Comparison of ENCODE assay signal across 9 mouse cellular contexts in the genomic region with DNA sequence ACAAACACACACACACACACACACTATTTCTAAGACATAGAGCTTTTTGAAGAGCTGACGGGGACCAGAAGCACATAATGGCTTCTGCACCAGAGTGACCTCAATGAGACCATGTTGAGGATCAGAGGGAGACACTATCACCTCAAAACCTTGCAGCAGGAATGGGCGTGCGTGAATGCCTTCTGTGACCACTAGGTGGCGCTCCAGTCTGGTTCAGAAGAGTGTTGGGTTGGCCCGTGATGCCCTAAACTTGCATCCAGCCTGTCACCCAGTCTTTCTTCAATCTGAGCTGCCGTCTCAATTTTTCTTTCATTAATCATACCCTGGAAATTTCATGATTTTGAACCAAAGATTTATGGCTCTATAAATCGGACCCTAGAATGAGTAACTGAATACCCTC.
A peak's percentile ranks its signal among the peaks of the same experiment; 100 is the strongest.
DNase-seq lines count a peak whose midpoint lies in the region; ATAC-seq and TF ChIP-seq lines count a peak whose summit lies in the region.
"Had no signal": no experiment of that assay in that cellular context is flagged by ENCODE, and none has a peak within 500 bp of the region (broad histone marks: within the 10 kb centered on the region; RNA-seq: fewer than 3 reads in every experiment).

No protein-coding gene starts in this region.

- peak; percentile 72 for TF ChIP-seq CTCF in E14TG2a.4 (conservative IDR thresholded peaks at IDR 0.05; ENCODE audit: low read length)
- peak; percentile 85 for TF ChIP-seq CTCF in bone marrow, adult 2 months (IDR thresholded peaks at IDR 0.05; ENCODE audit: control insufficient read depth, insufficient read depth, low read length)
- TF ChIP-seq CTCF in heart, postnatal 0 days (IDR thresholded peaks at IDR 0.05; ENCODE audit: low read depth), result peak; percentile 98
- peak; percentile 98 for TF ChIP-seq CTCF in lung, postnatal 0 days (IDR thresholded peaks at IDR 0.05)

- ATAC-seq in embryonic facial prominence, embryonic 15.5 days (ENCODE audit: insufficient number of reproducible peaks, low FRiP score, low TSS enrichment, low read depth), result peak; percentile 47; the same call in 1 of the 2 replicates
- ATAC-seq in heart, postnatal 0 days (ENCODE audit: insufficient read depth, low read depth), result peak; percentile 43
- peak; percentile 57 for ATAC-seq in lung, postnatal 0 days

- peaks cover 52% of the 10 kb centered on the region for H3K4me1 ChIP-seq in E14TG2a.4 (replicated peaks; ENCODE audit: low read depth, low read length)
- H3K4me1 ChIP-seq in bone marrow, adult 2 months (ENCODE audit: control insufficient read depth, insufficient read depth, low read length), result no peaks in the 10 kb centered on the region
- peaks cover 38% of the 10 kb centered on the region for H3K4me1 ChIP-seq in embryonic facial prominence, embryonic 15.5 days
- peaks cover 16% of the 10 kb centered on the region; the same call in 1 of the 2 replicates for H3K4me1 ChIP-seq in heart, postnatal 0 days (ENCODE audit: control insufficient read depth, insufficient read depth)
- H3K4me1 ChIP-seq in lung, postnatal 0 days (ENCODE audit: insufficient read depth, low read depth, low read length), result no peaks in the 10 kb centered on the region

- TF ChIP-seq POLR2A in bone marrow, adult 2 months (IDR thresholded peaks at IDR 0.05; ENCODE audit: borderline replicate concordance, control insufficient read depth, low read depth, low read length), result no peak

- DNase-seq in heart, postnatal 0 days (ENCODE audit: low spot score), result peak; percentile 70
- peak; percentile 84 for DNase-seq in layer of hippocampus, adult 11-12 months (ENCODE audit: low spot score)
- peak; percentile 84 for DNase-seq in lung, postnatal 0 days (ENCODE audit: low spot score)
- peak; percentile 86 for DNase-seq in retina, postnatal 1 day
- DNase-seq in thymus, postnatal 4 days, result peak; percentile 90

- WGBS in bone marrow, adult 2 months, result 6% methylated on average over 7 of the region's 7 CpGs
- WGBS in embryonic facial prominence, embryonic 15.5 days, result 9% methylated on average over 7 of the region's 7 CpGs
- 10% methylated on average over 7 of the region's 7 CpGs for WGBS in heart, postnatal 0 days
- WGBS in lung, postnatal 0 days, result 6% methylated on average over 7 of the region's 7 CpGs

- no peaks in the 10 kb centered on the region for H3K27me3 ChIP-seq in E14TG2a.4 (ENCODE audit: insufficient read depth, low read length)
- H3K27me3 ChIP-seq in embryonic facial prominence, embryonic 15.5 days, result no peaks in the 10 kb centered on the region
- no peaks in the 10 kb centered on the region for H3K27me3 ChIP-seq in heart, postnatal 0 days (ENCODE audit: control insufficient read depth, insufficient read depth, low read length)
- no peaks in the 10 kb centered on the region for H3K27me3 ChIP-seq in lung, postnatal 0 days (replicated peaks; ENCODE audit: insufficient read depth, low read length)
- H3K27me3 ChIP-seq: limb, embryonic 13.5 days had no signal

- H3K9ac ChIP-seq in embryonic facial prominence, embryonic 15.5 days, result no peak overlapping the region
- H3K9ac ChIP-seq in heart, postnatal 0 days (replicated peaks; ENCODE audit: low read depth, low read length), result no peak overlapping the region
- H3K9ac ChIP-seq in lung, postnatal 0 days (replicated peaks; ENCODE audit: low read depth), result no peak overlapping the region
- H3K9ac ChIP-seq: limb, embryonic 13.5 days had no signal

- H3K36me3 ChIP-seq in E14TG2a.4 (ENCODE audit: insufficient read depth, low read length), result peaks cover 10% of the 10 kb centered on the region; the same call in 1 of the 2 replicates
- peaks cover 15% of the 10 kb centered on the region for H3K36me3 ChIP-seq in embryonic facial prominence, embryonic 15.5 days
- H3K36me3 ChIP-seq in heart, postnatal 0 days (replicated peaks; ENCODE audit: control insufficient read depth, insufficient read depth, low read length), result peaks cover 18% of the 10 kb centered on the region
- H3K36me3 ChIP-seq in lung, postnatal 0 days (ENCODE audit: insufficient read depth, low read length), result peaks cover 12% of the 10 kb centered on the region; the same call in 1 of the 2 replicates

- no peak for TF ChIP-seq EP300 in heart, postnatal 0 days (IDR thresholded peaks at IDR 0.05; ENCODE audit: low read depth)
- TF ChIP-seq EP300 in lung, postnatal 0 days (IDR thresholded peaks at IDR 0.05), result no peak

- H3K9me3 ChIP-seq in E14TG2a.4 (ENCODE audit: low read length), result no peaks in the 10 kb centered on the region
- H3K9me3 ChIP-seq in embryonic facial prominence, embryonic 15.5 days (replicated peaks), result no peaks in the 10 kb centered on the region
- no peaks in the 10 kb centered on the region for H3K9me3 ChIP-seq in heart, postnatal 0 days (replicated peaks; ENCODE audit: control insufficient read depth, low read length)
- H3K9me3 ChIP-seq in lung, postnatal 0 days (ENCODE audit: low read length), result no peaks in the 10 kb centered on the region
- H3K9me3 ChIP-seq: limb, embryonic 13.5 days had no signal

- H3K4me3 ChIP-seq in E14TG2a.4 (replicated peaks; ENCODE audit: low read length), result no peak overlapping the region
- no peak overlapping the region for H3K4me3 ChIP-seq in bone marrow, adult 2 months (replicated peaks; ENCODE audit: control insufficient read depth, low read depth, low read length)
- no peak overlapping the region for H3K4me3 ChIP-seq in embryonic facial prominence, embryonic 15.5 days (replicated peaks)
- H3K4me3 ChIP-seq in heart, postnatal 0 days (ENCODE audit: low read depth, low read length), result no peak overlapping the region
- H3K4me3 ChIP-seq in lung, postnatal 0 days (ENCODE audit: low read depth, low read length), result no peak overlapping the region
- H3K4me3 ChIP-seq: limb, embryonic 13.5 days had no signal

- no peak overlapping the region for H3K4me2 ChIP-seq in embryonic facial prominence, embryonic 15.5 days (replicated peaks)
- H3K4me2 ChIP-seq in heart, postnatal 0 days (ENCODE audit: low read depth, low read length), result no peak overlapping the region
- no peak overlapping the region for H3K4me2 ChIP-seq in lung, postnatal 0 days (replicated peaks; ENCODE audit: low read depth, low read length)
- H3K4me2 ChIP-seq: limb, embryonic 13.5 days had no signal

- no peak overlapping the region for H3K27ac ChIP-seq in bone marrow, adult 2 months (ENCODE audit: control insufficient read depth, insufficient read depth, low read depth, low read length, poor library complexity)
- no peak overlapping the region for H3K27ac ChIP-seq in embryonic facial prominence, embryonic 15.5 days (replicated peaks)
- no peak overlapping the region for H3K27ac ChIP-seq in heart, postnatal 0 days (ENCODE audit: low read depth)
- no peak overlapping the region for H3K27ac ChIP-seq in lung, postnatal 0 days (ENCODE audit: low read length)
- H3K27ac ChIP-seq: limb, embryonic 13.5 days had no signal
